Mouse (Mus musculus): ENCODE data around the gene 1110051M20Rik. TPM values are rescaled to one million over a fixed set of nuclear protein-coding genes. Genes with fewer than 3 reads are reported as not detected.

Gene 1110051M20Rik
- polyA plus RNA-seq, 1 experiment from 2014 or later, result 98.6 TPM

DNA sequence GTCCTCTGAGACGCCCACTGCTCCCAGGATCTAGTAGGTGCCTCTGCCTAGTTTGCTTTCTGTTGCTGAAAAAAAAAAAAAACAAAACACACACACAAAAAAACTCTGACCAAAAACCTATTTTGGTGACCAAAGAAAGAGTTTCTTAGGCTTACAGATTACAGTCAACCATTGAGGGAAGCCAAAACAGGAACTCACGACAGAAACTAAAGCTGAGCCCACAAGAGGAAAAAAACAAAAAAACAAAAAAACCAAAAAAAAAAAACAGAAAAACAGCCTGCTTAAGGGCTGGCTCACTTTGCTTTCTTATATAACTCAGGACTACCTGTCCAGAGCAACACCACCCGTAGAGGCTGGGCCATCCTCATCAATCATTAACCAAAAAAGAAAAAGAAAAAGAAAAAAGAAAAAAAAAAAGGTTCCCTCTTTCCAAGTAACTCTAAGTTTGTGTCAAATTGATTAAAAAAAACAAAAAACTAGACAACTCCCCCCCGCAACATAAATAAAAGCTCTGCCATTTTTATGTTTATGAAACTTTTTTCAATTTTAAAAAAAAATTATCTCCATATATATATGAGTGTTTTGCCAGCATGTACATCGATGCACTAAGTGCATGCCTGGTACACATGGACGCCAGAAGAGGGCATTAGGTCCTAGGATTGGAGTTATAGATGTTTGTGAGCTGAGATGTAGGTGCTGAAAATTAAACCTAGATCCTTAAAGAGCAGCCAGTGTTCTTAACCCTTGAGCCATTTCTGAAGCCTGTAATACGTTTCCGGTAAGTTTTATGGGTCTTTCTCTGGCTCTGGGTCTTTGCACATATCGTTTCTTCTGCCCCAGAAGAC is 8.9 kb upstream of the 1110051M20Rik start:
- DNase-seq (ENCODE audit: low spot score, missing footprints) (no peak), ATAC-seq (ENCODE audit: low FRiP score) (no peak)
- Histone ChIP-seq H3K9me3 (ENCODE audit: control insufficient read depth, low read length) (no peaks in the 10 kb centered on the region), H3K27me3 (ENCODE audit: control insufficient read depth, insufficient read depth, low read length) (no peaks in the 10 kb centered on the region), H3K27ac (ENCODE audit: low read depth, low read length) (no peak overlapping the region), H3K4me2 (no peak overlapping the region), H3K9ac (ENCODE audit: low read length) (no peak overlapping the region), H3K4me1 (ENCODE audit: control insufficient read depth, insufficient read depth, low read length) (peaks cover 8% of the 10 kb centered on the region), H3K4me3 (ENCODE audit: low read depth, low read length) (no peak overlapping the region), H3K36me3 (ENCODE audit: control insufficient read depth, insufficient read depth, low read length) (no peaks in the 10 kb centered on the region)
- 87% methylated on average over 9 of the region's 9 CpGs for WGBS

DNA sequence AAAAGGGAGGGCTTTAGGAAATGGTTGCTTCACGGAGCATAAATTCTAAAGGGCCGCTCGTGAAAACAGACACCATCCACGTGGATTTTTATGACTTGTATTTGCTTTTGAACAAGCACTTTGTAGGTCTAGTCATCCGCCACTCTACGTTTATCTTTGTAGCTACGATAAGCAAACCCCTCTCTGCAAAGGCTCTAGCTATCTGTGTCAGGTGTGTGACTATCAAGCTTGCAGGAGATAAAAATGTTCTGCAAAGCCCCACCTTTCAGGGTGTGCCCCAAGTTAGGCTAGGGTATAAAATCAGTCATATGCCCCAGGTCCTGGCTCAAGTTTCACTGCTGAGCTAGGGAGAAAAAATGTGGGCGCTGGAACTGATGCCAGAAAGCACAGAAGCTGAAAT is 8.2 kb upstream of the 1110051M20Rik start:
- no peaks in the 10 kb centered on the region for H3K27me3 ChIP-seq (ENCODE audit: control insufficient read depth, insufficient read depth, low read length)
- H3K36me3 ChIP-seq (ENCODE audit: control insufficient read depth, insufficient read depth, low read length), result no peaks in the 10 kb centered on the region
- H3K4me2 ChIP-seq, result no peak overlapping the region
- peaks cover 5% of the 10 kb centered on the region; the same call in 1 of the 2 replicates for H3K4me1 ChIP-seq (ENCODE audit: control insufficient read depth, insufficient read depth, low read length)
- ATAC-seq (ENCODE audit: low FRiP score) (no peak), DNase-seq (ENCODE audit: low spot score, missing footprints) (no peak)
- H3K9ac ChIP-seq (ENCODE audit: low read length), result no peak overlapping the region
- 80% methylated on average over 8 of the region's 8 CpGs for WGBS
- H3K27ac ChIP-seq (ENCODE audit: low read depth, low read length), result no peak overlapping the region
- no peak overlapping the region for H3K4me3 ChIP-seq (ENCODE audit: low read depth, low read length)
- H3K9me3 ChIP-seq (ENCODE audit: control insufficient read depth, low read length), result no peaks in the 10 kb centered on the region

DNA sequence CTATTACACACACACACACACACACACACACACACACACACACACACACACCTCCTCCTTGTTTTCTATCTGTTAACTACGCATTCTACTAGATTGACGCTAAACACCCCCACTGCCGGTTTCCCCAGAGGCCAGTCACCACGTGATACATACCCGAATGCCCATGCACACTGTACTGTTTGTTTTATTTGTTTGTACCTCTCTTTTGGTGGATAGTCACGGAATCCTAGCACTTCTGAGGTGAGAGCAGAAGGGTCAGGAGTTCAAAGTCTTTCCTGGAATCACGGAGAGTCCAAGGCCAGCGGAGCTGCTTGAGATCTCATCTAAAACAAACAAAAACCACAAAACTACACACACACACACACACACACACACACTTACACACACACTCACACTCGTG is 5.8 kb upstream of the 1110051M20Rik start:
- no peak for ATAC-seq (ENCODE audit: low FRiP score)
- WGBS, result 73% methylated on average over 9 of the region's 9 CpGs

DNA sequence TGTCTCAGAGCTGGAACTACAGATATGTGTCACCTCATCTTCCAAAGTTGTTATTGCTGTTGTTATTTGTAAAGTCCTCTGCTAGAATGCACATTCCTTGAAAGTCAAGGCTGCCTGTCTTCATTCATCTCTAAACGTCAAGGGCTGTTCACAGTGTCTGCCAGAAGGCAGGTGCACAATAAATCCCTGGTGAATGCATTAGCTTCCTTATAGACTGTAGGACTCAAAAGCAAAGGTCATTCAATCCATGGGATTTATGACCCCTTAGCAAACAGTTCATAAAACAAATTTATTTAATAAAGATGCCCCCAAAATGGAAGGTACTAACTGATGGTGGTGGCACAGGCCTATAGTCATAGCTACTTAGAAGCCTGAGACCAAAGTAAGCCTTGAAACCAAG is 5.2 kb upstream of the 1110051M20Rik start:
- 56% methylated on average over 1 of the region's 1 CpGs for WGBS
- no peak for DNase-seq (ENCODE audit: low spot score, missing footprints)
- Histone ChIP-seq H3K9ac (ENCODE audit: low read length) (no peak overlapping the region), H3K4me1 (ENCODE audit: control insufficient read depth, insufficient read depth, low read length) (no peaks in the 10 kb centered on the region), H3K4me2 (no peak overlapping the region), H3K36me3 (ENCODE audit: control insufficient read depth, insufficient read depth, low read length) (no peaks in the 10 kb centered on the region), H3K27me3 (ENCODE audit: control insufficient read depth, insufficient read depth, low read length) (no peaks in the 10 kb centered on the region), H3K27ac (ENCODE audit: low read depth, low read length) (no peak overlapping the region), H3K4me3 (ENCODE audit: low read depth, low read length) (no peak overlapping the region), H3K9me3 (ENCODE audit: control insufficient read depth, low read length) (no peaks in the 10 kb centered on the region)
- no peak for ATAC-seq (ENCODE audit: low FRiP score)

More for the DNA sequence above, 5.8 kb upstream of the 1110051M20Rik start:
- Histone ChIP-seq H3K36me3 (ENCODE audit: control insufficient read depth, insufficient read depth, low read length) (no peaks in the 10 kb centered on the region), H3K4me1 (ENCODE audit: control insufficient read depth, insufficient read depth, low read length) (no peaks in the 10 kb centered on the region), H3K9me3 (ENCODE audit: control insufficient read depth, low read length) (no peaks in the 10 kb centered on the region), H3K27ac (ENCODE audit: low read depth, low read length) (no peak overlapping the region), H3K27me3 (ENCODE audit: control insufficient read depth, insufficient read depth, low read length) (no peaks in the 10 kb centered on the region), H3K9ac (ENCODE audit: low read length) (no peak overlapping the region), H3K4me3 (ENCODE audit: low read depth, low read length) (no peak overlapping the region), H3K4me2 (no peak overlapping the region)
- no peak for DNase-seq (ENCODE audit: low spot score, missing footprints)

DNA sequence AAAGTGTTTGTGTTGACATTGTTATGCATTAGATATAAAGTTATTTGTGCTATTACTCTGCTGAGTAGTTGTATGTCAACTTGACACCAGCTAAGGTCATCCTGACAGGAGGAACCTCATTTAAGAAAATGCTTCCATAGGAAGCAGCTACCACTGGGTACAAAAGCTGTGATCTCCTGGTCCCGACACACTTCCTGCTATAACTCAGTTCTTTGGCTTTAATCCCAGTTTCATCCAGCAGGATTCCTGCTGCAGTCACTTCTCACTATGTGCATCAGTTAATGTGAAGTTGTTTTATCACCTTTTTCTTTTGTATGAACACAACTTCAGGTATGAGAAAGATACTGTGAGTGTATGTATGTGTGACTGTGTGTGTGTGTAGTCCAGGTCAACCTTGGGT is 2.3 kb downstream of the 1110051M20Rik start:
- Histone ChIP-seq H3K4me1 (ENCODE audit: control insufficient read depth, insufficient read depth, low read length) (peaks cover 3% of the 10 kb centered on the region), H3K4me2 (no peak overlapping the region), H3K27ac (ENCODE audit: low read depth, low read length) (no peak overlapping the region), H3K9me3 (ENCODE audit: control insufficient read depth, low read length) (no peaks in the 10 kb centered on the region), H3K4me3 (ENCODE audit: low read depth, low read length) (no peak overlapping the region), H3K9ac (ENCODE audit: low read length) (no peak overlapping the region), H3K36me3 (ENCODE audit: control insufficient read depth, insufficient read depth, low read length) (no peaks in the 10 kb centered on the region), H3K27me3 (ENCODE audit: control insufficient read depth, insufficient read depth, low read length) (no peaks in the 10 kb centered on the region)
- WGBS, result 83% methylated on average over 1 of the region's 1 CpGs
- DNase-seq (ENCODE audit: low spot score, missing footprints) (no peak), ATAC-seq (ENCODE audit: low FRiP score) (no peak)

DNA sequence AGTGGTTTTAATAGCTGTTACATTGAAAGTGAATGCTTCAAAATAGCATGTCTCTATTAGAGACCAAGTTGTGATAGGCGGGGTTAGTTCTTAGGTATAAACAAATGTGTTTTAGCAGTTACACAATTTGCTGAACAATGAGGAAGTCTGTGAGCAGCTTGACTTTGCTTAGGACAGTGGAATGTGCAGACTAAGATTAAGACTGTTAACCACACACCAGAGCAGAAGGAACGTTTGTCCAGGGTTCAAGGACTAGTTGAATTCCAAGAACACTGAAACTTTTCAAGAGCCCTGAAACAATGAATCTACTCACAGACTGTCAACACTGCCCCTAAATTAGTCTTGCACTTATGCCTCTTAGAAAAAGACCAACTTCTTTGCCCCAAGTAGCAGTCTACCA is 2.8 kb downstream of the 1110051M20Rik start:
- H3K4me1 ChIP-seq (ENCODE audit: control insufficient read depth, insufficient read depth, low read length), result peaks cover 3% of the 10 kb centered on the region
- ATAC-seq (ENCODE audit: low FRiP score), result no peak
- 82% methylated on average over 2 of the region's 2 CpGs for WGBS
- H3K9ac ChIP-seq (ENCODE audit: low read length), result no peak overlapping the region
- H3K36me3 ChIP-seq (ENCODE audit: control insufficient read depth, insufficient read depth, low read length), result no peaks in the 10 kb centered on the region
- DNase-seq (ENCODE audit: low spot score, missing footprints), result no peak
- H3K27ac ChIP-seq (ENCODE audit: low read depth, low read length), result no peak overlapping the region
- H3K4me3 ChIP-seq (ENCODE audit: low read depth, low read length), result no peak overlapping the region
- no peaks in the 10 kb centered on the region for H3K27me3 ChIP-seq (ENCODE audit: control insufficient read depth, insufficient read depth, low read length)
- H3K9me3 ChIP-seq (ENCODE audit: control insufficient read depth, low read length), result no peaks in the 10 kb centered on the region
- H3K4me2 ChIP-seq, result no peak overlapping the region

DNA sequence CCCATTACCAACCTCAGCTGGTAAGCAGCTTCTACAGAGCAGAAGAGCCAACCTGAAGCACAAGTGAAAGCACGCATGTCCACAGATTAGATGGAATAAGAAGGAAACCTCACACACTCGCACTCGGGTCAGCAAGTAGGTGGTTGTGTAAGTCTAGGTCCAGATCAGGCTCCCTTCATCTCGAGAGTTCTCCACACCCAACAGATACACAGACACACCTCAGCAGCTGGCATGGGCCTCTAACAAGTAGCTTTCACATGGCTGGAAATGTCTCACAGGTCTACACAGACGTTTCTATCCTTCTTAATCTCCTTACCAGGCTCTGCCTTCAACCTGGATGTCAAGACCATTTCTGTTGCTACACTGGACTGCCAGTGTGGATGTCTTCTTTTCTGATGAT is 3.8 kb downstream of the 1110051M20Rik start:
- Histone ChIP-seq H3K36me3 (ENCODE audit: control insufficient read depth, insufficient read depth, low read length) (no peaks in the 10 kb centered on the region), H3K27ac (ENCODE audit: low read depth, low read length) (no peak overlapping the region), H3K4me3 (ENCODE audit: low read depth, low read length) (no peak overlapping the region), H3K27me3 (ENCODE audit: control insufficient read depth, insufficient read depth, low read length) (no peaks in the 10 kb centered on the region), H3K4me2 (no peak overlapping the region), H3K4me1 (ENCODE audit: control insufficient read depth, insufficient read depth, low read length) (peaks cover 3% of the 10 kb centered on the region), H3K9me3 (ENCODE audit: control insufficient read depth, low read length) (no peaks in the 10 kb centered on the region), H3K9ac (ENCODE audit: low read length) (no peak overlapping the region)
- DNase-seq (ENCODE audit: low spot score, missing footprints) (no peak), ATAC-seq (ENCODE audit: low FRiP score) (no peak)
- WGBS, result 85% methylated on average over 5 of the region's 5 CpGs

DNA sequence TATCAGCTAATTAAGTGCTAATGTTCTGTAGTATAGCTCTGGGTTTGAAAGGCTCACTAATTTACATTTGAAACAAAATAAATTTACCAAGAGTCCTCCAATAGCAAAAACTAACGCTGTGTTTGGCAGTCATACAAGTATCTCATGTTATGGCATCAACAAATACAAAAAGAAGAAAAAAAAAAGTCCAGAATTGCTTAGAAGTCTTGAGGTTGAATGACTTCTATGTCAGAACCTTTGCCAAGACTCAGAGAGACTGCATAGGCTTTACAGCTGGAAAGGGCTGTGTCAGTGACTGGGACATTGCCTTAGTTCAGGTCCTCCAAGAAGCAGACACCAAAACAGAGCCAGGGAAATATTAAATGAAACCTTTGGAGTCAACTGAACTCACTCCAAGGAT is 4.6 kb downstream of the 1110051M20Rik start:
- Histone ChIP-seq H3K36me3 (ENCODE audit: control insufficient read depth, insufficient read depth, low read length) (no peaks in the 10 kb centered on the region), H3K9me3 (ENCODE audit: control insufficient read depth, low read length) (no peaks in the 10 kb centered on the region), H3K4me2 (no peak overlapping the region), H3K9ac (ENCODE audit: low read length) (no peak overlapping the region), H3K27me3 (ENCODE audit: control insufficient read depth, insufficient read depth, low read length) (no peaks in the 10 kb centered on the region), H3K4me1 (ENCODE audit: control insufficient read depth, insufficient read depth, low read length) (peaks cover 3% of the 10 kb centered on the region), H3K27ac (ENCODE audit: low read depth, low read length) (no peak overlapping the region), H3K4me3 (ENCODE audit: low read depth, low read length) (no peak overlapping the region)
- ATAC-seq (ENCODE audit: low FRiP score) (no peak), DNase-seq (ENCODE audit: low spot score, missing footprints) (no peak)
- WGBS, result 83% methylated on average over 1 of the region's 1 CpGs

DNA sequence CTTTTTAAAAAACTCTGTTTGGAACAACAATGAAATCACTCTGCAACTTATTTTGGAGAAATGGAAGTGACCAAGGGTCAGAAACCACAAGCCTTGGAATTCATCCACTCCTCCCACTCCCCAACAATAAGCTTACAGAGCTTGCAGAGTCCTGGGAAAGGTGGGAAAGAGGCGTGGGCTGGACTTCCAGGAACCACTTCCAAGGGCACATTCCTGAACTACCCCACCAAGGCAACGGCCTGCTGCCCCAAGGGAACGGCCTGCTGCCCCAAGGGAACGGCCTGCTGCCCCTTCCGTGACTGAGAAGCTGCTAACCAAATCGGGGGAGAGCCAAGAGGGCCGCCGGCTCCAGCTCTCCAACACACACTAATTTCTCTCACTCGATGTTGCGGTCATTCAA is 5.2 kb downstream of the 1110051M20Rik start:
- H3K27me3 ChIP-seq (ENCODE audit: control insufficient read depth, insufficient read depth, low read length), result no peaks in the 10 kb centered on the region
- H3K9ac ChIP-seq (ENCODE audit: low read length), result no peak overlapping the region
- peaks cover 3% of the 10 kb centered on the region for H3K4me1 ChIP-seq (ENCODE audit: control insufficient read depth, insufficient read depth, low read length)
- H3K36me3 ChIP-seq (ENCODE audit: control insufficient read depth, insufficient read depth, low read length), result no peaks in the 10 kb centered on the region
- ATAC-seq (ENCODE audit: low FRiP score), result no peak
- no peak overlapping the region for H3K27ac ChIP-seq (ENCODE audit: low read depth, low read length)
- WGBS, result 88% methylated on average over 10 of the region's 10 CpGs
- H3K9me3 ChIP-seq (ENCODE audit: control insufficient read depth, low read length), result no peaks in the 10 kb centered on the region
- no peak overlapping the region for H3K4me2 ChIP-seq
- no peak for DNase-seq (ENCODE audit: low spot score, missing footprints)
- H3K4me3 ChIP-seq (ENCODE audit: low read depth, low read length), result no peak overlapping the region

Measured in midbrain, embryonic 11.5 days (tissue).